8 mouse cellular contexts compared by ENCODE assay signal in the genomic region with DNA sequence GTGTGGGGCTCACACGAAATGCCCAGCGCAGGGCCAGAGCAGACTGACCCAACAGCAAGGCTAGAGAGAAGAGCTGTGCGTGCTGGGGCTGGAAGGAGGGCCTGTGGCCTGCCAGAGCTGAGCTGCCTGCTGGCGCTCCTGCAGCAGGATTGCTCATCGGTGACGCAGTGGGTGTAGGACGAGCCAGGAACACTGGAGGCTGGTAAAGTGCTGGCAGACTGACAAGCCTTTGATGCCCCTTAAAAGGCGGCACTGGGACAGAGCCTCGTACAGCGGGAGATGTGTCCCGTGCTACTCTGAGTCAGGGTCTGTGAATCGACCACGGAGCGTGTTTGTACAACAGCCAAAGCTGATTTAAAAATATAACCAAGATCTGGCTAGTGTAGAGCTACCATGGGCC. TPM values are rescaled to one million over a fixed set of nuclear protein-coding genes. Genes with fewer than 3 reads are reported as not detected.
DNase-seq lines count a peak whose midpoint lies in the region; ATAC-seq lines count a peak whose summit lies in the region.

No protein-coding gene starts in this region.

- no peaks in the 10 kb centered on the region for H3K9me3 ChIP-seq in forebrain, embryonic 10.5 days
- H3K9me3 ChIP-seq in forebrain, embryonic 11.5 days (ENCODE audit: control insufficient read depth, low read length) = no peaks in the 10 kb centered on the region
- no peaks in the 10 kb centered on the region for H3K9me3 ChIP-seq in embryonic facial prominence, embryonic 14.5 days (ENCODE audit: control insufficient read depth, low read length)

- no peak for DNase-seq in forebrain, embryonic 10.5 days (ENCODE audit: extremely low spot score, low spot score)
- no peak for DNase-seq in forebrain, embryonic 11.5 days (ENCODE audit: low spot score)
- peak; percentile 90 for DNase-seq in embryonic facial prominence, embryonic 14.5 days (ENCODE audit: low spot score)
- DNase-seq in heart, adult 8-10 months (ENCODE audit: low spot score) = peak; percentile 85
- peak; percentile 83 to 84 for DNase-seq in layer of hippocampus, postnatal 10 days (ENCODE audit: low spot score in 2 of 2)
- peak; percentile 77 to 86 for DNase-seq in lung, postnatal 4 days
- peak; percentile 71 for DNase-seq in testis, postnatal 10 days (ENCODE audit: low spot score)
- no peak for DNase-seq in retina, embryonic 14.5 days (ENCODE audit: low spot score)

- peak overlapping the region; percentile 32 for H3K27ac ChIP-seq in forebrain, embryonic 10.5 days
- no peak overlapping the region for H3K27ac ChIP-seq in forebrain, embryonic 11.5 days (ENCODE audit: low read depth, low read length)
- peak overlapping the region; percentile 83 for H3K27ac ChIP-seq in embryonic facial prominence, embryonic 14.5 days (replicated peaks; ENCODE audit: low read depth, low read length)

- H3K9ac ChIP-seq in forebrain, embryonic 11.5 days (ENCODE audit: low read length) = no peak overlapping the region; the same call in 1 of the 2 replicates
- H3K9ac ChIP-seq in embryonic facial prominence, embryonic 14.5 days (ENCODE audit: low read depth, low read length) = peak overlapping the region; percentile 1

- 90% methylated on average over 14 of the region's 14 CpGs for WGBS in forebrain, embryonic 10.5 days
- 89% methylated on average over 14 of the region's 14 CpGs for WGBS in forebrain, embryonic 11.5 days
- WGBS in embryonic facial prominence, embryonic 14.5 days = 43% methylated on average over 12 of the region's 14 CpGs

- H3K4me3 ChIP-seq in forebrain, embryonic 10.5 days = no peak overlapping the region
- H3K4me3 ChIP-seq in forebrain, embryonic 11.5 days (ENCODE audit: low read depth, low read length) = no peak overlapping the region
- no peak overlapping the region for H3K4me3 ChIP-seq in embryonic facial prominence, embryonic 14.5 days (ENCODE audit: low read depth, low read length)

- peaks cover 55% of the 10 kb centered on the region for H3K4me1 ChIP-seq in forebrain, embryonic 10.5 days
- H3K4me1 ChIP-seq in forebrain, embryonic 11.5 days (replicated peaks; ENCODE audit: control insufficient read depth, insufficient read depth, low read length) = peaks cover 9% of the 10 kb centered on the region; the same call in 1 of the 2 replicates
- peaks cover 25% of the 10 kb centered on the region for H3K4me1 ChIP-seq in embryonic facial prominence, embryonic 14.5 days (ENCODE audit: control insufficient read depth, insufficient read depth, low read length)

- no peaks in the 10 kb centered on the region for H3K36me3 ChIP-seq in forebrain, embryonic 10.5 days (replicated peaks)
- no peaks in the 10 kb centered on the region for H3K36me3 ChIP-seq in forebrain, embryonic 11.5 days (ENCODE audit: control insufficient read depth, insufficient read depth, low read length)
- H3K36me3 ChIP-seq in embryonic facial prominence, embryonic 14.5 days (ENCODE audit: control insufficient read depth, insufficient read depth, low read length) = no peaks in the 10 kb centered on the region

- H3K27me3 ChIP-seq in forebrain, embryonic 10.5 days (ENCODE audit: poor library complexity, severe bottlenecking) = 0 out of 2 replicates have a peak, but pooled peaks cover 3% of the 10 kb centered on the region
- H3K27me3 ChIP-seq in forebrain, embryonic 11.5 days (ENCODE audit: control insufficient read depth, insufficient read depth, low read length) = no peaks in the 10 kb centered on the region
- no peaks in the 10 kb centered on the region for H3K27me3 ChIP-seq in embryonic facial prominence, embryonic 14.5 days (replicated peaks; ENCODE audit: control insufficient read depth, insufficient read depth, low read length)

- no peak overlapping the region for H3K4me2 ChIP-seq in forebrain, embryonic 11.5 days (ENCODE audit: low read depth, low read length, severe bottlenecking)
- no peak overlapping the region for H3K4me2 ChIP-seq in embryonic facial prominence, embryonic 14.5 days (ENCODE audit: low read depth, low read length)

- ATAC-seq in forebrain, embryonic 11.5 days (replicated peaks; ENCODE audit: low FRiP score) = no peak
- peak; percentile 19 for ATAC-seq in embryonic facial prominence, embryonic 14.5 days (ENCODE audit: low read depth)

RNA-seq across cellular contexts. Expression of a gene that starts 43.6 kb away (rescaled TPM):
- 4.5 and 6.8 TPM in 2 replicates for polyA plus RNA-seq in forebrain, embryonic 10.5 days (2016; fragmentation: Nextera tagmentation; extraction: Ambion mirVana)
- 4.8 TPM in 2 replicates for polyA plus RNA-seq in forebrain, embryonic 11.5 days (2014; fragmentation: Nextera tagmentation; extraction: Ambion mirVana)
- polyA plus RNA-seq in embryonic facial prominence, embryonic 14.5 days (2014; fragmentation: Nextera tagmentation; extraction: Ambion mirVana) = 3.9 and 4.7 TPM in 2 replicates
- 1 to 10 TPM in 3 of 4 experiments, under 1 TPM in 1; 0.60 to 4.4 (median 1.8) TPM for total RNA-seq in heart, adult 8-10 months (2022)
- total RNA-seq in layer of hippocampus, postnatal 10 days (2021) = 10 to 100 TPM; 17.8 to 20.6 TPM

RNA-seq across cellular contexts. Expression of a gene that starts 43.8 kb away (rescaled TPM):
- polyA plus RNA-seq in forebrain, embryonic 10.5 days (2016; fragmentation: Nextera tagmentation; extraction: Ambion mirVana) = 133 and 137 TPM in 2 replicates
- 130 and 137 TPM in 2 replicates for polyA plus RNA-seq in forebrain, embryonic 11.5 days (2014; fragmentation: Nextera tagmentation; extraction: Ambion mirVana)
- polyA plus RNA-seq in embryonic facial prominence, embryonic 14.5 days (2014; fragmentation: Nextera tagmentation; extraction: Ambion mirVana) = 180 and 187 TPM in 2 replicates
- total RNA-seq in heart, adult 8-10 months (2022) = 10 to 100 TPM; 64.2 to 73.4 (median 68.4) TPM
- total RNA-seq in layer of hippocampus, postnatal 10 days (2021) = 10 to 100 TPM; 67.0 to 69.1 TPM

Comparison
In these comparisons a context has a peak if more than half of its experiments do, and no peak if none do; other contexts are left out.
1. DNase-seq: peak in embryonic facial prominence, embryonic 14.5 days (single experiment), heart, adult 8-10 months (single experiment), layer of hippocampus, postnatal 10 days (2 of 2), lung, postnatal 4 days (2 of 2) and testis, postnatal 10 days (single experiment); none in forebrain, embryonic 10.5 days (single experiment), forebrain, embryonic 11.5 days (single experiment) and retina, embryonic 14.5 days (single experiment).